Mouse (Mus musculus) ES-E14 (cell line): Measurements from ENCODE around the gene Spink8.

Experiments
- HCFC1 ChIP-seq: IDR thresholded peaks from 2 replicates; pipeline ENCODE4 v1.6.1; 2012; ENCODE audit warnings: low read length, inconsistent platforms, borderline replicate concordance; ENCODE audit not compliant: insufficient read depth
- ZC3H11A ChIP-seq: IDR thresholded peaks from 2 replicates; pipeline ENCODE4 v1.6.1; 2012; ENCODE audit warnings: low read depth, mild to moderate bottlenecking, inconsistent platforms, low read length, borderline replicate concordance

DNA sequence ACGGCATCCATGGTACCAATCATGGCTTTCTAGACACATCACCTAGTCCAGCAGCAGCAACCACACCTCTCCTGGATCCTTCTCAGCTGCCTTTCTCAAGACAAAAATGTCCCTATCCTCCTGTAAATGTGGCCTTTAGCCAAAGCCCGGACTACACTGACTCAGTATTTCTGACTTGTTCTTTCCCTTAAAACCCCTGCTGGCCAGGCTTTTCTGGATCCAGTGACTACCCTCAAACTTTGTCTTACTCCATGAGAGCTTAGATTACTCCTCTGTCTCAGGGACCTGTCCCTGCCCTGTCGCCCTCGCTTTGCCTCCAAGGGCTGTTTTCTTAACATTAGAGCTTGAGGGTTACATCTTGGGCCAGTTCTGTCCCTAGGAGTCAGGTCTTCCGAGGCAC lies 38.0 kb downstream of the Spink8 start:
- TF ChIP-seq HCFC1 (no peak), ZC3H11A (no peak)
